ENCODE assay signal across 20 mouse cellular contexts in genomic region chr2:127923077-127923680, GRCm38 (mm10).
DNase-seq lines count a peak whose midpoint lies in the region; ATAC-seq and TF ChIP-seq lines count a peak whose summit lies in the region.
"Had no signal": no experiment of that assay in that cellular context is flagged by ENCODE, and none has a peak within 500 bp of the region (broad histone marks: within the 10 kb centered on the region; RNA-seq: fewer than 3 reads in every experiment).

No protein-coding gene starts in this region.

- H3K9me3 ChIP-seq in kidney, embryonic 16.5 days (ENCODE audit: low read length), result no peaks in the 10 kb centered on the region
- H3K9me3 ChIP-seq in limb, embryonic 10.5 days (replicated peaks), result no peaks in the 10 kb centered on the region
- H3K9me3 ChIP-seq: embryonic facial prominence, embryonic 15.5 days; forebrain, embryonic 10.5 days; hindbrain, embryonic 12.5 days; liver, embryonic 13.5 days had no signal

- no peak for ATAC-seq in kidney, embryonic 16.5 days (ENCODE audit: low FRiP score, low TSS enrichment)
- ATAC-seq in activated CD4-positive, CD25-positive, alpha-beta regulatory T cell, adult 4 months, result peak; percentile 49
- ATAC-seq: intestine, embryonic 16.5 days had no signal

- H3K9ac ChIP-seq in kidney, embryonic 16.5 days (replicated peaks; ENCODE audit: low read length), result 0 out of 2 replicates have a peak overlapping the region, but pooled peaks have one; percentile 23
- H3K9ac ChIP-seq: embryonic facial prominence, embryonic 15.5 days; hindbrain, embryonic 12.5 days; liver, embryonic 13.5 days had no signal

- intact Hi-C loops in left cerebral cortex, postnatal 36 days (cut with DNase I), result no loop called here

- H3K4me1 ChIP-seq in kidney, embryonic 16.5 days (ENCODE audit: insufficient read depth, low read length), result peaks cover 39% of the 10 kb centered on the region
- peaks cover 43% of the 10 kb centered on the region for H3K4me1 ChIP-seq in thymus, adult 2 months (replicated peaks; ENCODE audit: control insufficient read depth, insufficient read depth, low read length)
- peaks cover 39% of the 10 kb centered on the region for H3K4me1 ChIP-seq in limb, embryonic 10.5 days
- H3K4me1 ChIP-seq: liver, embryonic 13.5 days had no signal

- peak overlapping the region; percentile 59 for H3K27ac ChIP-seq in kidney, embryonic 16.5 days (ENCODE audit: low read length)
- peak overlapping the region; percentile 96 for H3K27ac ChIP-seq in thymus, adult 2 months (ENCODE audit: control insufficient read depth, insufficient read depth, low read length)
- H3K27ac ChIP-seq in layer of hippocampus, adult 2 months, result no peak overlapping the region
- no peak overlapping the region; the same call in 1 of the 2 replicates for H3K27ac ChIP-seq in limb, embryonic 10.5 days
- H3K27ac ChIP-seq: embryonic facial prominence, embryonic 15.5 days; heart, adult 2 months; hindbrain, embryonic 12.5 days; liver, embryonic 13.5 days had no signal

- no peaks in the 10 kb centered on the region for H3K27me3 ChIP-seq in kidney, embryonic 16.5 days (ENCODE audit: insufficient read depth, low read length)
- H3K27me3 ChIP-seq in thymus, adult 2 months (ENCODE audit: control insufficient read depth, insufficient read depth, low read length), result no peaks in the 10 kb centered on the region
- H3K27me3 ChIP-seq in limb, embryonic 10.5 days (ENCODE audit: low read depth, poor library complexity, severe bottlenecking), result no peaks in the 10 kb centered on the region
- H3K27me3 ChIP-seq: embryonic facial prominence, embryonic 15.5 days; hindbrain, embryonic 12.5 days had no signal

- DNase-seq in kidney, postnatal 10 days, result no peak
- peak; percentile 44 for DNase-seq in thymus, adult 2 months
- DNase-seq in left cerebral cortex, postnatal 36 days (ENCODE audit: low spot score in 2 of 2), result no peak
- DNase-seq in layer of hippocampus, adult 2 months (ENCODE audit: low spot score in 2 of 2), result no peak
- no peak for DNase-seq in limb, embryonic 10.5 days (ENCODE audit: low spot score)
- DNase-seq: adrenal gland, postnatal 36 days; cerebellum, postnatal 10 days; gastrocnemius, postnatal 10 days; heart, adult 2 months; liver, embryonic 13.5 days; midbrain, embryonic 14.5 days; right cerebral cortex, adult 18-20 months; spleen, adult 18-20 months had no signal

- H3K4me3 ChIP-seq in kidney, embryonic 16.5 days (ENCODE audit: low read length), result no peak overlapping the region
- H3K4me3 ChIP-seq in thymus, adult 2 months (ENCODE audit: control insufficient read depth, insufficient read depth, low read length), result no peak overlapping the region
- no peak overlapping the region for H3K4me3 ChIP-seq in layer of hippocampus, adult 2 months
- H3K4me3 ChIP-seq in limb, embryonic 10.5 days, result no peak overlapping the region
- H3K4me3 ChIP-seq: embryonic facial prominence, embryonic 15.5 days; forebrain, embryonic 10.5 days; heart, adult 2 months; hindbrain, embryonic 12.5 days; liver, embryonic 13.5 days; myocyte had no signal

- no peak for TF ChIP-seq POLR2A in thymus, adult 2 months (IDR thresholded peaks at IDR 0.05; ENCODE audit: control insufficient read depth, extremely low read depth, insufficient read depth, low read length, poor library complexity)

- H3K4me2 ChIP-seq in kidney, embryonic 16.5 days (replicated peaks; ENCODE audit: low read depth, low read length), result 0 out of 2 replicates have a peak overlapping the region, but pooled peaks have one; percentile 27
- H3K4me2 ChIP-seq: embryonic facial prominence, embryonic 15.5 days; hindbrain, embryonic 12.5 days; liver, embryonic 13.5 days had no signal

- H3K36me3 ChIP-seq in kidney, embryonic 16.5 days (ENCODE audit: insufficient read depth, low read length), result no peaks in the 10 kb centered on the region
- H3K36me3 ChIP-seq in thymus, adult 2 months (ENCODE audit: control insufficient read depth, insufficient read depth, low read length), result no peaks in the 10 kb centered on the region
- no peaks in the 10 kb centered on the region for H3K36me3 ChIP-seq in limb, embryonic 10.5 days
- H3K36me3 ChIP-seq: embryonic facial prominence, embryonic 15.5 days; forebrain, embryonic 10.5 days; hindbrain, embryonic 12.5 days; liver, embryonic 13.5 days had no signal

- no peak for TF ChIP-seq CTCF in thymus, adult 2 months (IDR thresholded peaks at IDR 0.05; ENCODE audit: borderline replicate concordance, control insufficient read depth, extremely low read depth, insufficient read depth, low read length, poor library complexity)
- TF ChIP-seq CTCF in layer of hippocampus, adult 2 months (conservative IDR thresholded peaks at IDR 0.05), result no peak

- 60% methylated on average over 5 of the region's 5 CpGs for WGBS in kidney, embryonic 16.5 days
- 9% methylated on average over 5 of the region's 5 CpGs for WGBS in thymus, adult 2 months
- WGBS in limb, embryonic 10.5 days, result 85% methylated on average over 5 of the region's 5 CpGs

Comparison
In these comparisons a context has a peak if more than half of its experiments do, and no peak if none do; other contexts are left out.
1. H3K27ac ChIP-seq: peak in kidney, embryonic 16.5 days (single experiment) and thymus, adult 2 months (single experiment); none in layer of hippocampus, adult 2 months (single experiment) and limb, embryonic 10.5 days (single experiment).